Mouse (Mus musculus) 3T3-L1 (cell line): Measurements from ENCODE around the gene Elane.

Source experiments
- DNase-seq: peaks from one replicate; pipeline ENCODE4 v3.0.0-alpha.2; 2015; ENCODE audit warnings: low read depth, low spot score

Elane gene

DNA sequence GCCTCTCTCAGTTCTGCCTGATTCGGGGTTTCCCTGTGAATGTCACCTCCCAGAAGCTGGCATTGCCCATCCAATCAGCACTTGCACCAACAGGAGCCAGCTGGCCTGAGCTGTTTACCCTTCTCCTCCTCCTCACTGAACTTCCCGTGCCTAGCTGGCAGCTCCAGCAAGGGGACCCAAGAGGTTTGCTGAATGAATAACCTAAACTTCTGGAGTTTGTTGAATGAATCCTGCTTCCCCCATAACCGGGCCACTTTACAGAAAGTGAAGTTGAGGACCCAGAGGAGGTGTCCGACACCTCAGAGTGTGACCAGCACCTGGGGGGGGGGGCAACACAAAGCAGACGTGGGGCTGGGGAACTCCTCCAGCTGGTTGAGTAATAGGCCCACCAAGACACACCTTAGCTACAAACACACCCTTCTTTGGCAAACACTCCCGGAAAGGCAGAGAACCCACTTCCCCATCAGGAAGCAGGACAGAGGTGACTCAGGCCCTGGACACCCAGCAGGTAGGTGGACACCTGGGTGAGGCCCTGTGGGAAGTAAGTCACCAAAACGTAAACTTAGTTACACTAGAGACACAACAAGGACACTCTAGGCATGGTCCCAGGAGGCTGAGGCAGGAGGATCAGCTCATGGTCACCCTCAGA is 29.0 kb downstream of the Elane start:
- DNase-seq: no peak

DNA sequence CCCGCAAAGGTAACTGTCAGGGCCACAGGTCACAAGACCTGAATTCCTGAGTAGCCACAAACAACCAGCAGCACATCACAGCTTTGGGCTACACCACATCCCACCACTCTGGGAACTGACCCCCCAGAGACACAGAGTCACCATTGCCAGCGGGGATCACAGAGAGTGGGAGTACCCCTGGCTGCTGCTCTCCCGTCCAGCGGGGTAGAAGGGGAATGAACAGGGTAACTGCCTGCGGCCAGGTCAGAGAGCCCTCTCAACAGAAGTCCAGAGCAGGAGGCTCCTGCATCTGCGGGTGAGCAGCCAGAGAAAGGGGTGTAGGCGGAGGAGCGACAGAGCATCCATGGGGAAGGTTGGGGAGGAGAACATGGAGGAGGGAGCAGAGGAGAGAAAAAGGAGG is 30.0 kb downstream of the Elane start:
- no peak for DNase-seq

DNA sequence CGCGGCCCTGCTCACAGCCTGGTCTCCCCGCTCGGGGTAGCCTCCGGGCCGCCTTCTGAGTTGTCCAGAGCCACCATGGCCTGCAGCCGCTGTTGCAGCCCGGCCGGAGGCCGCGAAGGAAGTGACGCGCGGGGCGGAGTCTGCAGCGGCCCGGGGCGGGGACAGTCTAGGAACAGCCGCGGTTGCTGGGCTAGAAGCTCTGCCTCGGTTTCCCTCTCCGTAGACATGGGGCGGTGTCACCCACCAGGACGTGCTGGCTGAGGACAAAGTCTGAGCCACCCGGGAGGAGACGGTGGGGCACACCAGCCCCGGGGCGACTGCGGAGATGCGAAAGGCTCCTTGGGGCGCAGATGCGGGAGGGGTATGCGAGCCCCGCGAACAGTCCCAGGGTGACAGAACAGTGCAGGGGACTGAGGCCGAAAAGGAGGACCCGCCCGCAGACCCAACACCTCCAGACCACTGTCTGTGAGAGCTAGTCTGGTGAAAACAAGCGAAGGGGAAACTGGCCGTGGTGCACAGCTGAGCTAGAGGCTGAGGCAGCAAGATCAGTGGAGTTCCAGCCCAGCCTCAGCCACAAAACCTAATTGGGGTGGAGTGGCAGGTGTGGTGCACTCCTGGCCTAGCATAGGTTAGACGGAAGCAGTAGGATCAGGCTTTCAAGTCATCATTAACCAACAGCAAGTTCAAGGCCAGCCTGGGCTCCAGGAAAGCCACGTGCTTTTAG is 30.9 kb downstream of the Elane start, which contains the start of gene Kiss1r:
Kiss1r (plus strand) TSS at position 164 of the 724 bp plus-strand sequence.
- DNase-seq: peak; percentile 70

DNA sequence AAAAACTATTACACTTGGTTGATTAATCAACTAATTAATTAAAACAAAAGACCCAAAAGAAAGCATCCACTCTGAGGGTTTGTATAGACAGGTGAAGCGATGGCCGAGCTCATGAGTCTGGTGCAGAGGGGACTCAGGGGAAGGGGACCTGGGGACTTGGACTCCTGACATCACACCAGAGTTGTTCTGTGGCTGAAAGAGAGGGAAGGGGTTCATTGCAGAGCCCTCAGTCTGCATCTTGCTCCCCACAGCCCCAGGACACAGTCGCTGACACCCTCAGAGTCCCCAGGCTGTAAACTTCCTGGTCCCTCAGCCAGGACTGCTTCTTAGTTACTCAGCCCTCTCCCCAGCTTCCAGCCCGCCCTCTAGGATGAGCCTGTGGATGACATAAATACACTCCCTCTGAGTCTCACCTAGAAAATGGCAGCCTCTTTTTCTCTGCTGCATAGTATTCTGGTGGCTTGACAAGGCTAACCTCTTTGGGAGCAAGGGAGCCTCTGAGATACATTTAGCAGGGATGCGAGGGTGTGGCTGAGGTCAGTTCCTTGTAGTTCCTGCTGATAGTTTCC is 31.6 kb downstream of the Elane start:
- no peak for DNase-seq

- DNase-seq: no peak
Measured at GRCm38 (mm10) chr10:79918231-79919078, 32.4 kb downstream of the Elane start.

DNA sequence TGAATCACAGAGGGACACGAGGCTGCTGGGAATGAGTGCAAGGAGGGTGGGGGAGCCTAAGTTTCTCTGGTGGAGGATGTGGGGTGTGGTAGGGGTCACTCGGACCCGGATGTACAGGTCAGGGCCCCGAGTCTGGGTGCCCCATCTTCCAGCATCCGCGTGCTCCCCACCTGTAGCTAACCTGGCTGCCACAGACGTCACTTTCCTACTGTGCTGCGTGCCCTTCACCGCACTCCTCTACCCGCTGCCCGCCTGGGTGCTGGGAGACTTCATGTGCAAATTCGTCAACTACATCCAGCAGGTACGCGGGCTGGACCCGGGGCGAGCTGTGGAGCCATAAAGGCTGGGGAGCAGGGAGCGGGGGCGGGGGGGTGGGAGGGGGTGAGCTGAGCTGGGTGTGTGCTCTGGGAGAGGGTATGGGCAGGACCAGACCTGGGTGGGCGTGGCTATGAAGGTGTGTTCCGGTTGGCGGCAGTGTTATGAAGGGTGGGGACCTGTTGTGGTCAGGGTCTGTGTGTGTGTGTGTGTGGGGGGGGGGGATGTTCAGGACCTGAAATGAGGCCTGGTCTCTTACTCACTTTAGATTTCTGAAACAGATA is 33.3 kb downstream of the Elane start:
- no peak for DNase-seq

- DNase-seq: no peak
Measured at GRCm38 (mm10) chr10:79920056-79920890, 34.2 kb downstream of the Elane start.

GRCm38 (mm10) chr10:79920958-79921535 is 35.0 kb downstream of the Elane start, which contains the start of gene R3hdm4:
R3hdm4 (minus strand) TSS chr10:79921208.
- no peak for DNase-seq

GRCm38 (mm10) chr10:79921572-79921971 is 35.5 kb downstream of the Elane start:
- DNase-seq: no peak

DNA sequence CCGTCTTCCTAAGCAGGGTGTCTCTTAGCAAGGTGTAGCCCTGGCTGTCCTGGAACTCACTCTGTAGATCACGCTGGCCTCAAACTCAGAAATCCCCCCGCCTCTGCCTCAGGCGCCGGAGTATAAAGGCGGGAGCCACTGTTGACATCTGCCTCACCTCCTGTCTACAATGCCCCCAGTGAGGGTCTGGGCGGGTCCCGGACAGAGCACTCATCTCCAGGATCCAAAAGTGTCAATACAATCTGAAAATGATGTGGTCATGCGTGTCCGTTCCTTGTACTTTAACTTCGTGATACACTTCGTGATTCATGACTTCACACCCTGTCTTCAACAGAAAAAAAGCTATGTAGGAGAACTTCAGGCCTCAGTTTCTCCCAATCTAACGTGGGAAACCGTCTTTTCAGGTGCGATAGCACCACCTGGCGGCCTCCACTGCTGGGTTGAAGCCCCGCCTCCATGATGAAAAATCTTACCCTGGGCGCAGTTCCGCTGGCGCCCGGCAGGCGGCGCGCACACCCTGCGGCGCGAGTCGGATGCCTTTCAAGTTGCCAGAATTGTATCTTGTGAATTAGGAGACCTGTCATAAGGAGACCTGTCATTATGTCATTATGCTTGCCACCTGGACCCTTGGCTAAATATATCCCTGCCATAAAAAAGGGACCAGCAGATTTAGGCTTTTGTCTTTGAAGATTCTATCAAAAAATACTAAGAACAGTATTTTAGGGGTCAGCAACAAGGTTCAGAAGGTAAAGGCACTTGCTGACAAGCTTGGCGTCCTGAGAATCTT is 39.1 kb downstream of the Elane start:
- peak; percentile 82 for DNase-seq

DNA sequence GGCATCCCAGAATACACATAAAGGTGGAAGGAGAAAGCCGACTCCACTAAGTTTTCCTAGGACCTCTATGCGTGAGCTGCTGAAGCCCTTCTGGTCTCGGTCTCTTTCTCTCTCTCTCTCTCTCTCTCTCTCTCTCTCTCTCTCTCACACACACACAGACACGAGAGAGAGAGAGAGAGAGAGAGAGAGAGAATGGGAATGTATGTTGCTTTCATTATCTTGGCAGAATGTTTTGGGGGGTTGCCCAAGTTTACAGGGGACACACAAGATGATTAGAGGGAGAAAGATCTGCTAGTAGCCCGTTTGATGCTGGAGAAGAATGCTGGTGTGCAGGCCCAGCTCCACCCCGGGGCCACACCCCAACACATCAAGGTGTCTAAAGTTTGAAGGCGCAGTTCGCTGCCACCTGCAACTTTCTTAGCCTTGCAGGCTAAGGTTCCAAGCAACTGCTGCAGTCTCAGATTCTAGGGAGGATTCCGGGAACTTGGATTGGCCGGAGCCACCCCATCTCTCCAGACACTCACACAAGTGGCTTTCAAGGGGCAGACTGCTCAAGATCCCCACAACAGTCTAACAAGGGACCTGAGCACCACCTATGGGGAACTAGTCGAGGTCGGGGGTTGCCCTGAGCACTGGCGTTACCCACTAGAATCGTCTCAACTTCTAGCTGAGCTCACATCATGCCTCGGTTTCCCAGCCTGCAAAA is 39.9 kb downstream of the Elane start:
- DNase-seq: peak; percentile 39

- DNase-seq: peak; percentile 90
Measured at GRCm38 (mm10) chr10:79926491-79927323, 40.7 kb downstream of the Elane start, which contains the start of gene Arid3a. Arid3a (plus strand) TSS chr10:79927043.

DNA sequence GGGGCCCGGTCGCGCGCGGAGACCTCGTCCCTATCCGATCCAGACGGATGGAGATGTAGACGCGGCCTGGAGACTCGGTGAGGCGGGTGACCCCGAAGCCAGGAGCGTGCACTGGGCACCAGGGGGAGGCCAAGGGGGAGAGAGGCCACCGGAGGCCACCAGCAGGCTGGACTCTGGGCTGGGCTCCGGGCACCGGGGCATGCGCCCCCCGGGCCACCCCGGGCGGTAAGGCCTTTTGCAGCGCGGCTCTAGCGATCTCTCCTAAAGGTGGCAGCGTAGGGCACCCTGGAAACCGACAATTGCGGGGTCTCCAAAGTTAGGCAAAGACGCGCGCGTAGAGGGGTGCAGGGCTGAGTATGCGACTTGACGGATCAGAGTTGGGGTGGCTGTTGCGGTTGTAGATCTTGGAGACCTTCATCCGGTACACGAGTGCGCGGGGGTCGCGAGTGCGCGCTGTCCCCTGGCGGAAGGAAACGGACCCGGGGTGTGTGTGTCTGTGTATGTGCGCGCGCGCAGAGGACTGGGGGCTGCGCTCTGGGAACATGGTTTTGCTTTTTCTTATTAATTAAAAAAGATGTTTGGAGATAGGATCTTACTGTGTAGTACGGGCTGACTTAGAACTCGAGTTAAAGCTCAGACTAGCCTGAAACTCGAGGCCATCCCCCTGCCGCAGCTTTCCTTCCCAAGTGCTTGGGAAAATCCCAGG is 41.4 kb downstream of the Elane start:
- peak; percentile 49 for DNase-seq

DNA sequence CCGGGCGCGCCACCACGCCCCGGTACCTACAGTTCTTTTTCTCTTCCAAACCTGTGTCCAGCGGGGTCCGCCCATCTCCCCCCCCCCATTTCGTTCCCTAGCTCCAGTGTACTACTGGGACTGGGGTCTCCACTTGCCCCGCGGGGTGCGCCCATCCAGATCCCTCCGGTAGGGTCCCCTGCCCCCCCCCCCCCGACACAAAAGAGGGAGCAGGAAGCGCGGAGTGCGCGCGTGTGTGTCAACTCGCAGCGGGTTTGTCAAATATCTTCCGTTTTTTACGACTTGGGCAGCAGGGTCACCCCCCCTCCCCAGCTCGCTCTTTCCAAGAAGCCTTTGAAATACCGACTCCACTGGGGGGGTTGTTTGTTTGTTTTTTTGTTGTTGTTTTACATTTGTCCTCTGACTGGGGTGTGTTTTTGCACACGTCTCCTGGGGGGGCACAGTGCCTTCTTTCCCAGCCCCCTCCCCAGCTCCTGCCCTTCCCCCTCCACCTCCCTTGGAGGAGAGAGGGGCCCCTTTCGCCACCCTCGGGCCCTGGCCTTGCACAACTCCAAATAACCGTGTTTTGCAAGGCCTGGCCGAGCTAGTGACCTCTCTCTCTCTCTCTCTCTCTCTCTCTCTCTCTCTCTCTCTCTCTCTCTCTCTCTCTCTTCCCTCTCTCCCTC is 42.1 kb downstream of the Elane start:
- peak; percentile 40 for DNase-seq

- DNase-seq: no peak
Measured at GRCm38 (mm10) chr10:79928907-79929701, 43.1 kb downstream of the Elane start.
